Mouse (Mus musculus) lung, embryonic 16.5 days (tissue): ENCODE data around the gene Ubl4b. TPM values are rescaled to one million over a fixed set of nuclear protein-coding genes. Genes with fewer than 3 reads are reported as not detected.

ENCODE experiments used
- ATAC-seq: fragments of 200-750 bp; cut with Nextera tagmentation; 2 replicates; pipeline ENCODE4 v1.8.0; 2017; ENCODE audit warnings: low read depth, mild to moderate bottlenecking, moderate library complexity
- H3K27ac ChIP-seq: fragments of 300-500 bp; sonication (generic); 2 replicates; pipeline ENCODE4 v1.5.1; 2014; ENCODE audit warnings: mild to moderate bottlenecking, control low read depth, low read length
- H3K27me3 ChIP-seq: fragments of 300-500 bp; sonication (generic); 2 replicates; pipeline ENCODE4 v1.6.1; 2014; ENCODE audit warnings: low read depth, low read length, mixed read lengths; ENCODE audit not compliant: control insufficient read depth, insufficient read depth
- H3K36me3 ChIP-seq: fragments of 300-500 bp; sonication (generic); 2 replicates; pipeline ENCODE4 v1.6.1; 2014; ENCODE audit warnings: low read length; ENCODE audit not compliant: control insufficient read depth, insufficient read depth
- H3K4me1 ChIP-seq: fragments of 300-500 bp; sonication (generic); replicated peaks from 2 replicates; pipeline ENCODE4 v1.6.1; 2014; ENCODE audit warnings: low read length, mixed read lengths; ENCODE audit not compliant: control insufficient read depth, insufficient read depth
- H3K4me2 ChIP-seq: fragments of 300-500 bp; sonication (generic); 2 replicates; pipeline ENCODE4 v1.6.1; 2014; ENCODE audit warnings: low read depth, low read length, control low read depth
- H3K4me3 ChIP-seq: fragments of 300-500 bp; sonication (generic); 2 replicates; pipeline ENCODE4 v1.5.1; 2014; ENCODE audit warnings: mild to moderate bottlenecking, low read length, control low read depth
- H3K9ac ChIP-seq: fragments of 300-500 bp; sonication (generic); 2 replicates; pipeline ENCODE4 v1.6.1; 2014; ENCODE audit warnings: low read length, control low read depth
- H3K9me3 ChIP-seq: fragments of 300-500 bp; sonication (generic); 2 replicates; pipeline ENCODE4 v1.6.1; 2016; ENCODE audit warnings: low read length; ENCODE audit not compliant: control insufficient read depth
- WGBS: fragments of 180-500 bp; shearing (Covaris S2); extraction: QIAGEN DNeasy Blood & Tissue Kit; methylation state at CpG from one replicate; pipeline ENCODE4 v1.1.7; 2014; 5-methylcytosine and 5-hydroxymethylcytosine counted together
- polyA plus RNA-seq: library from polyadenylated mRNA; unstranded; fragments of >200 nt; fragmentation: Nextera tagmentation; extraction: Ambion mirVana; gene quantifications from 2 replicates; pipeline ENCODE4 v1.2.1, GENCODE M21; 2015

Gene Ubl4b
- polyA plus RNA-seq, 1 experiment from 2014 or later = not detected

DNA sequence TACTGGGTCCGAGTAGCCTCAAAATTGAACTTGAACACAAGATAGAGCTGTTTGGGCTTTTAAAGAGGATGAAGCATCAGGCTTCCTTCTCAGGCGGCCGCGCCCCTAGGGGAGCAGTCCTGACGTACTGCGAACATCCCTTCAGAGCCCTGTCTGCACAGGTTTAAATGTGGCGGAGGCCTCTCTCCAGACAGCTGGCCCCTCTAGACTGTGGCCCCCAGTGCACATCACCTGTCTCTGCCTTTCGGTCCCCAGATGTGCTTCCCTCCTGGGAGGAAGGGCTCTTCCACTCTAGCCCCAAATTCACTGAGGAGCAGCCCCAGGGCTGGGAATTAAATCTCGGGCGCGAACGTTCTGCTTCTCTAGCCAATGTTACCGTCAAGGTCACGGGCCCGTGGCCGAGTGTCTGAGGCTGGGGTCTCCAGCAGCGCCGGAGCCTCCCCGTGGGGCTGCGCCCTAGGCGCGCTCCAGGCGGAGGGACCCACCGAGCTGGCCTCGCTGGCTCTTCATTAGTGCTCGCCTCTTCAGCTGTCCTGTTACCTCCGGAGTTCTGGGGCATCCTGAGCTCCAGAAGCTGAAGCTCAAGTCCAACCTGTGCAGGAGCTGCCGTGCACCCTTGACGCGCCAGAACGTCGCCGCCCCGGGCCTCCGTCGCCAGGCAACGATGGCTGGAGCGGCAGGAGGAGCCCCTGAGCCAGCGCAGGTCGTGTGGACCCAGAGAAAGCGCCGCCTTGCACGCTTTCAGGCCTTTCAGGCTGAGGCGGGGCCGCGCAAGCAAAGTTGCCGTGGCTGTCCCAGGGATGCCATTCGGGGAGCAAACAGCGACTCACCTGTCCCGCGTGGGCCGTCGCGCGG, 37.9 kb downstream of the Ubl4b start:
- Histone ChIP-seq H3K36me3 (no peaks in the 10 kb centered on the region), H3K4me2 (peak overlapping the region; percentile 71), H3K4me1 (peaks cover 11% of the 10 kb centered on the region), H3K27ac (no peak overlapping the region), H3K27me3 (peaks cover 28% of the 10 kb centered on the region), H3K9me3 (no peaks in the 10 kb centered on the region), H3K9ac (peak overlapping the region; percentile 64), H3K4me3 (peak overlapping the region; percentile 47)
- peak; percentile 89 for ATAC-seq
- 8% methylated on average over 54 of the region's 55 CpGs for WGBS

DNA sequence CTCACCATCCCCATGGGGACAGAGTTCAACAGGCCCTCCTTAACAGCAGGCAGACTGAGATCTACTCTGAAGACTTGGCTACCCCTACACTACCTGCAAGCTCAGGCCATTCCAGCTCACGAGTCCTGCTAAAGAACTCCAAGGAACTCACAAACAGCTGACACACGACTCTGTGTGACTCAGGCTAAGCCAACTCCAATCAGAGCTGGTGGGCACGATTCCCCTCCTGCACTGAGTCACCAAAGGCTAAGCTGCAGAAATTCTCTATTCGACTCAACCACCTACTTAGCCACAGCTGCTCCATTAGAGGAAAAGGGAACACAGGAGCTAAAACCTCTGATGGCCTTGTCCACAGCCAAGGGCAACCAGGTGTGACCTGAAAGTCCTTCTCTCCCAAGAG, 38.9 kb downstream of the Ubl4b start:
- Histone ChIP-seq H3K4me2 (no peak overlapping the region), H3K9me3 (no peaks in the 10 kb centered on the region), H3K27ac (no peak overlapping the region), H3K36me3 (no peaks in the 10 kb centered on the region), H3K4me3 (no peak overlapping the region), H3K9ac (no peak overlapping the region), H3K27me3 (peaks cover 28% of the 10 kb centered on the region), H3K4me1 (peaks cover 11% of the 10 kb centered on the region)
- WGBS = 71% methylated on average over 4 of the region's 4 CpGs
- no peak for ATAC-seq

DNA sequence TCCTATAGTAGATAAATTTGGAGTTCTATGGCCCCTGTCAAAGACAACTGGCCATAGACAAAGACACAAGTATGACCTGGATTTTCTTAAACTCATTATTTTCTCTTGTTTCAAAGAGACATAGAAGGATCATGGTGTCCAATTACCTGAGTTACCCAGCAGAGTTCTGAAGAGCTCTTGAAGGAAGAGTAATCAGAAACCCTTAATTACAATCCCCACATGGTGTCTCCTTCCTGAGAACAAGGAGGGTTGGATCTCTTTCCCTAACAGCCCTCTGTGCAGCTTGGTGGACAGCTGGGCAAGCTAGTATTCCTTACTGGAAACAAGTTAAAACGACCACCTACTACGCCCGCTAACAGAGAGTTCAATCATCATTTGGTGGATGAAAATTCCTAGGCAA, 43.5 kb downstream of the Ubl4b start:
- H3K9me3 ChIP-seq = no peaks in the 10 kb centered on the region
- no peak overlapping the region for H3K9ac ChIP-seq
- no peaks in the 10 kb centered on the region for H3K36me3 ChIP-seq
- H3K4me3 ChIP-seq = no peak overlapping the region
- 88% methylated on average over 3 of the region's 3 CpGs for WGBS
- H3K4me1 ChIP-seq = no peaks in the 10 kb centered on the region
- H3K27ac ChIP-seq = no peak overlapping the region
- H3K27me3 ChIP-seq = peaks cover 9% of the 10 kb centered on the region
- no peak for ATAC-seq
- H3K4me2 ChIP-seq = no peak overlapping the region

DNA sequence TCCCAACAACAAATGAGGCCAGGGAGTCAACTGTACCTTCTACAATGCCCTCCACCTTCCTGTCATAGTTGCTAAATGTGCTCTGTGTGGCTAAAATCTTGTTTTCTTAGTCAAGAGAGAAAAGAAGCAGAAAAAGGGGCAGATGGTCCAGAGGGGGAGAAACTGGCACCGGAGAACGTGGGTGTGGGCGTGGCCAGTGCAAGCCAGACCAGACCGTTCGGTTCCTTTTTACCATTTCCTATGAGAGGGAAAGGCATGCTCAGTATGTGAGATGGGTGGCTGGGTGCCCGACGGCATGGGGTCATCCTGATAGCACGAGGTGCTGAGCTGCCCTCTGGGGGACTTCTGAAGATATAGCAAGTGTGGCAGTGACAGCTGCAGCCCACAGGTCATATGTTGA, 46.2 kb downstream of the Ubl4b start:
- Histone ChIP-seq H3K9ac (no peak overlapping the region), H3K9me3 (no peaks in the 10 kb centered on the region), H3K4me3 (no peak overlapping the region), H3K27me3 (no peaks in the 10 kb centered on the region), H3K27ac (no peak overlapping the region), H3K4me2 (no peak overlapping the region), H3K4me1 (peaks cover 7% of the 10 kb centered on the region; the same call in 1 of the 2 replicates), H3K36me3 (no peaks in the 10 kb centered on the region)
- no peak for ATAC-seq
- WGBS = 54% methylated on average over 8 of the region's 8 CpGs

DNA sequence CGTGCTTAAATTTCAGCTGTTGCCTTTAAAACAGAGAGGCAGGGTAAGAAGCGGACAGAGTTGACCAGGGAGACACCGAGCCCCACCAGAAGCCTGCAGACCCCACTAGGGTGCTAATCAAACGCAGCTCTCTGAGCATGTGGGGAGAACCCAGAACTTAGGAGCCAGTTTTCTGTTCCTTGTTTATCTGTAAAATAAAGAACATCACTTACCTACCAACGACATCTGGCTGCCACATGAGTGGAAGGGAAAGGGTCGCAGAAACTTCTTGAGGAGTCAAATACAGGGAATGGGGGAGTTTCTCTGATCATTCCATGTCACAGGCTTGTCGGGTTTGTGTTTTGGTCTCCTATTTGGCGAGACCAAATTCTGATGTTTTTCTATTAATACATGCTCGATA, 46.9 kb downstream of the Ubl4b start:
- Histone ChIP-seq H3K9me3 (no peaks in the 10 kb centered on the region), H3K4me2 (no peak overlapping the region), H3K27me3 (no peaks in the 10 kb centered on the region), H3K4me3 (no peak overlapping the region), H3K36me3 (no peaks in the 10 kb centered on the region), H3K27ac (no peak overlapping the region), H3K9ac (no peak overlapping the region), H3K4me1 (peaks cover 7% of the 10 kb centered on the region; the same call in 1 of the 2 replicates)
- 80% methylated on average over 9 of the region's 9 CpGs for WGBS
- no peak for ATAC-seq

DNA sequence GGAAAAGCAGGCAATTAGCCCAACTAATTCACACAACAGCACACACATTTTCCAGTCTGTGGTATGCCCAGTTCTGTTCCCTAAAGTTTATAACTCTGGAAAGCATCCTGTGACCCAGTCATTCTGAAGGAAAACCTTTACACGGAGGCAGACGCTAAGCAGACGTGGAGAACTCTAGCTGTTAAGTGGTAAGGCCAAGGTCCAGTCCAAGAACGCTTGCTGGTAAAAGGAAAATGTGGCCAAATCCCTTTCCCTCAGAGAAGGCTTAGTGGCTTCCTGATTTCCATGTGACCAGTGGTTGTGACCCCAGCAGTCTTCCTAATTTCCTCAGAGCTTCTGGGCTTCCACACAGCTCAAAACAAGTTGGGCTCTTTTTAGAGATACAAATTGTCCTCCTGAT, 48.3 kb downstream of the Ubl4b start:
- no peak for ATAC-seq
- no peak overlapping the region for H3K4me3 ChIP-seq
- H3K27me3 ChIP-seq = no peaks in the 10 kb centered on the region
- no peak overlapping the region for H3K27ac ChIP-seq
- WGBS = 73% methylated on average over 4 of the region's 4 CpGs
- no peak overlapping the region for H3K9ac ChIP-seq
- no peak overlapping the region for H3K4me2 ChIP-seq
- H3K36me3 ChIP-seq = no peaks in the 10 kb centered on the region
- H3K9me3 ChIP-seq = no peaks in the 10 kb centered on the region
- H3K4me1 ChIP-seq = peaks cover 12% of the 10 kb centered on the region

DNA sequence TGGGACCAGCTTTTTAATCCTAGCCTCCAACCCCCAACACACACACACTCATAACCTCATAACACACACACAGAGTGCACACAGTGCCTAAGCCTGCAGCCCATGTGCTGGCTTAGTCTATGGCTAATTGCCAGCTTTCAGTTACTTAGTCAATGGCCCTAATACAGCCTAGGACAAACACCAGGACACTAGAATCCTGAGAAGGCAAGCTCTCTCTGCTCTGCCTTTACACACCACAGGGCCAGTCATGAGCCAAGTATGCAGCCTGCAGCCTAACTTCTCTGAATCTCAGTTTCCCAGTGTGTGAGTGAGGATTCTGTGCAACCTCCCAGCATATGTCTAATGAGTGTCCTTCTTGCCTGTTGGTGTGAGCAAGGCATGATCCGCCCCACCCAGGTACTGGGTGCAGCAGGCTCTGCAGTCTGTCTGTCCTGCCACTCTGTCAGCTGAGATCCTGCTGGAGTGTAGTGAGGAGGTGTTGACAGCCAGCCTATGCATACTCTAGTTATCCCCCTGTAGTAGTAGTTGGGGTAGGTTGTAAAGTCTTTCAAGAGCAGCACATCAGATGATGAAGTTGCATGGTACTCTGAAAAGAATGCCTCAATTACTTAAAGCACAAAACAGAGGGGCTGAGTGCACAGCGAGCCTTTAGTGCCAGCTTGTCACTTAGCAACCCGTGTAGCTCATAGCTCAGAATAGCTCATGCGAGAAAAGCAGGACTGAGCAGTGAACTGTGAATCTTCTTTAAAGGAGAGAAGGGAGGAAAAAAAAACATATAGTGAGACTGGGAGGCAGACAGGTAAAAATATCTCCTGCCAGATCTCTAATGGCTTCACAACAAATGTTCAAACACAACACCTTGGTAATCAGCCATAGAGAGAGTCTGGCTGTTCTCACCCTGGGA, 49.2 kb downstream of the Ubl4b start:
- Histone ChIP-seq H3K4me1 (peaks cover 15% of the 10 kb centered on the region), H3K9me3 (no peaks in the 10 kb centered on the region), H3K4me3 (no peak overlapping the region), H3K27ac (no peak overlapping the region), H3K27me3 (no peaks in the 10 kb centered on the region), H3K9ac (no peak overlapping the region), H3K4me2 (no peak overlapping the region), H3K36me3 (no peaks in the 10 kb centered on the region)
- no peak for ATAC-seq
- 66% methylated on average over 4 of the region's 4 CpGs for WGBS

DNA sequence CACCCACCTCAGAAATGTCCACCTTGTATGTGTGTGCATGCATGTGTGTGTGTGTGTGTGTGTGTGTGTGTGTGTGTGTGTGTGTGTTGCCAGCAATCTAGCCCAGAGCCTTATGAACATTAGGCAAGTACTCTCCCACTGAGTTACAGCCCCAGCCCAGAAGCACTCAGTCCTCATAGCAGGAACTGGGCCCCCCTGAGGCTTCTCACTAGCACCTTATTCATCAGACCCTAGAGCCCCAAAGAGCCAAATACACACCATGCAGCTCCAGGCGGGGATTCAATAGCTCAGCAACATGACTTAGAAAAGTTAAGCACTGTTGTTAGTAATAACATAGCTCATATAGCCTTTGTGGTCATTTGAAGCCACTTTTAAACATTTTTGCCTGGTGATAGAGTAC, 50.3 kb downstream of the Ubl4b start:
- Histone ChIP-seq H3K27ac (no peak overlapping the region), H3K36me3 (peaks cover 5% of the 10 kb centered on the region; the same call in 1 of the 2 replicates), H3K4me1 (peaks cover 15% of the 10 kb centered on the region), H3K4me2 (no peak overlapping the region), H3K27me3 (no peaks in the 10 kb centered on the region), H3K4me3 (no peak overlapping the region), H3K9me3 (no peaks in the 10 kb centered on the region), H3K9ac (no peak overlapping the region)
- ATAC-seq = peak; percentile 75
- 38% methylated on average over 1 of the region's 1 CpGs for WGBS

DNA sequence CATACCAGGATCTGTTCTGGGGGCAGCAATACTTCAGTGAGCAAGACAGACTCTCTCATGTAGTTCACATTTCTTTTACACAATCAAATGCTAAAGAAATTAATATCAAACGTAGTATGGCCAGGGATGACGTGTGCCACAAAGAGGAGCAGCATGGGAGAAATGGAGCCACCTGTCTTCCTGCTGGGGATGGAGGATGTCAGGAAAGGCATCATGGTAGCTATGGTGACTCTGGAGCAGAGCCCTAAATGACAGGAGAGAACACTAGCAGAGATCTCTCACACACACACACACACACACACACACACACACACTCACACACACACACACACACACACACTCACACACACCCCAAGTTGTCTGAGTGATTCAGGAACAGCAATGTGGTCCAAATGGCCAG, 51.2 kb downstream of the Ubl4b start:
- WGBS = 73% methylated on average over 2 of the region's 2 CpGs
- Histone ChIP-seq H3K4me3 (no peak overlapping the region), H3K4me1 (peaks cover 15% of the 10 kb centered on the region), H3K9ac (no peak overlapping the region), H3K9me3 (no peaks in the 10 kb centered on the region), H3K27ac (no peak overlapping the region), H3K27me3 (no peaks in the 10 kb centered on the region), H3K4me2 (no peak overlapping the region), H3K36me3 (peaks cover 5% of the 10 kb centered on the region; the same call in 1 of the 2 replicates)
- no peak for ATAC-seq
